Mouse (Mus musculus): ENCODE results near the gene Pop5.

Gene Pop5

DNA sequence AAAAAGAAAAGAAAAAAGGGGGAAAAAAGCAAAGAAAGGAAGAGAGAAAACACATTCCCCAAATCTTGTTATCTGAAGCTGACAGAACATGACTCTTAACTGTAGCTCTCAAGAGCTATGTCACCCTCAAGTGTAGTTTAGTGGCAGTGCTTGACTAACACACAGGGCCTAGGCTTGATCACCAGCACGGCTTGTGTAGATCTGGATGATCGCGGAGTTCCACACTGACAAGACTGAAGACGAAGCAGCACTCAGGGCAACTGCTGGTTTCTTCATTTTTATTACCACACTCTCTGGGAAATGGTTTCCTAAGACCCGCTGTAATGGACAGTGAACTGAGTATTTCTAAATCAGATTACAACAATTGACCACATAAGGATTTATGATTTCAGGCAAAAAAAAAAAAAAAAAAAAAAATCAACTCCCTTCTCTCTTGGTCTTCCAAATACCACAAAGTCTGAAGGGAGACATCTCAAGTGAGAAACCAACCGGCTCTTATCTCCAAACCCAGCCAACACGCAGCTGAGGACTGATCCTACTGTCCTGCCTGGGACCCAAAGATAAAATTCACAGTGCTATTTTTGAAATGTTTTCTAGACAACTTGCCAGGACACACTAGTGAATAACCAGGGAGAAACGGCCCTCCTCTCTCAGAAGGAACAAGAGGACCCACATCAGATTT lies 31.3 kb downstream of the Pop5 start:
- DNase-seq, result no peak

DNA sequence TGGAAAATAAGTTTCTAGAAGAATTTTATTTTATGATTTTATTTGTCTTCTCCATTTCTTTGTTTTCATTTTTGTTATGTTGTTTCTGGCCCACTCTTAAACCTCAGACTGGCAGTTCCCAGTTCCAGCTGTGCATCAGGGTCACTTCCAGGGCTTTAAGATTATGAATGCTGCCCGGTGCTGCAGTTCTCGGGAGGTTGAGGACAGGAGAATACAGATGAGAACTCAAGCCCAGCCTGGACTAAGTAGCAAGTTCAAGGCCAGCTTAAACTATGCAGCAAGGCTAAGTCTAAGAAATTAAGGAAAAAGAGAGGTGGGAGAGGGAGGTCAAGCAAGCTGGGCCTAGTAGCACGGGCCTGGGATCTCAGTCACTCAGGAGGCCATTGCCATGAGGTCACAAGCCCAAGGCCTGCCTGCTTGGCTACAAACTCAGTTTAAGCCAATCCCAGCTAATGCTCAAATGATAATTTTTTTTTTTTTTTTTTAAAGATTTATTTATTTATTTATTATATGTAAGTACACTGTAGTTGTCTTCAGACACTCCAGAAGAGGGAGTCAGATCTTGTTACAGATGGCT lies 31.9 kb downstream of the Pop5 start:
- no peak for DNase-seq

DNA sequence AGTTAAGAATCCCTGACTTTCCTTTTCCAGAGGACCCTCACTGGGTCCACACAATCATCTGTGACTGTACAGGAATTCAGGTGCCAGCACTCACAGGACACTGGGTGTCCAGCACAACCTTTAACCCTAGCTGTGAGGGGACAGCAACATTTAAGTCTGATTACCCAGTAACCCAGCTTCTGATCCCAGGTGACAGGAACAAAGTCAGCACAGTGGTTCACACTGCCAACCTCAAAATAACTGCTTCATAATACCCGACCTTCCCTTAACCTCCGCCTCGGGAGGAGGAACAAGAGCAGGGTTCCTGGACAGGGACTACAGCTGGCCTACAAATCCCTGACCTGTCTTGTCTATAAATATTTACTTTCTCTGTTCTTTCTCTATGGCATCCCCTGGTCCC lies 32.6 kb downstream of the Pop5 start:
- DNase-seq, result no peak

DNA sequence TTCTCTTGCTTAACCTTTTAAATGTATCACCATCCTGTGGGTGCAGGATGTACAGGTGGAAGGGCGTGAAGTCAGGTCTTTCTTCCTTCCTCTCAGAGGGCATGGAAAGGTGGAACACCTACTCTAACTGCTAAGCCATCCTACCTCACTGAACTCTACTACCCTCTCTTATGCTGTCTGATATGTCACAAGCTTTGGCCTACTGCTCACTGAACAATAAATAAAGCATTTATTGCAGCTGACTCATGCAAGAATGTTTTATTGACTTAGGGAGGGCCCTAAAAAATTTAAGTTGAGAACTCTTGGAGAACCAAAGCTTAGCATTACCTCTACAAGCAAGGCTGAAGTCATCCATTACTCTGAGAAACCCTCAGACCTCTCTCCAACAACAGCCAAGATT lies 34.3 kb downstream of the Pop5 start:
- no peak for DNase-seq

DNA sequence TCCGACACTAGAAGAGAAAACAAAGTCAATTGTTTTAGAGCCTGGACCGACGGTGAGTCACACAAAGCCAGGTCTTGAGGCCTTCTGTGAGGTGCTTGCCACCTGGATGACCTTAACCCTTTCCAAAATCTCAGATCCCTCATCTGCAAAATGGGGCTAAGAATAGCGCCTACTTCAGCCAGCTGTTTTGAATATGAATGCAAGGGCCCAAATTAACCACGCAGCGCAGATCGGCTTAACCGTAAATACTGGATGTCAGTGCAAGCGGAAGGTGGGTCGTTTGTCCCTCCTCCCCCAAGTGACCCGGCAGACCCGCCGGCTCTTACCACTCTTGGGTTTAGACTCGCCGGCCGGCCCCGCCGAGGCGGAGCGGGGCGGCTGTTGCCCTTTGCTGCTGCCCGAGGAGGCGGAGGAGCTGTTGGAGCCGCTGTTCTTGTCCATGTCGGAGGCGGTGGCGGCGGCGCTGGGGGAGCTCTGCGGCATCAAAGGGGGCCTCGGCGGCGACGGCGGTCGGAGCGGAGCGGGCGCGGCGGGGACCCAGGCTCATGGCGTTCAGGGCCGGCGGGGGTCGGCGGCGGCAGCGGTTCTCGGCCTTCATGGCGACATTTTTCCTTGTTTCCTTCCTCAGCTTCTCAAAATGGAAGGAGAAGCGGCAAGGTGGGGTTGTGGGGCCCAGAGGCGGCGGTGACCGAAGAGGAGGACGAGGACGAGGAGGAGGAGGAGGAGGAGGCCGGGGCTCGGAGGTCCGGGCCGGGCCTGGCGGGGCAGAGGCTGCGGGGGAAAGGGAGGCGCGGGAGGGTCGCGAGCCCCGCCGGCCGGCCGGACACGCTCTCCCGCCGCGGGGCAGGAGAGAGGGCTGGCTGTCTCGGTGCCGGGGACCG lies 36.5 kb downstream of the Pop5 start:
- no peak for DNase-seq

DNA sequence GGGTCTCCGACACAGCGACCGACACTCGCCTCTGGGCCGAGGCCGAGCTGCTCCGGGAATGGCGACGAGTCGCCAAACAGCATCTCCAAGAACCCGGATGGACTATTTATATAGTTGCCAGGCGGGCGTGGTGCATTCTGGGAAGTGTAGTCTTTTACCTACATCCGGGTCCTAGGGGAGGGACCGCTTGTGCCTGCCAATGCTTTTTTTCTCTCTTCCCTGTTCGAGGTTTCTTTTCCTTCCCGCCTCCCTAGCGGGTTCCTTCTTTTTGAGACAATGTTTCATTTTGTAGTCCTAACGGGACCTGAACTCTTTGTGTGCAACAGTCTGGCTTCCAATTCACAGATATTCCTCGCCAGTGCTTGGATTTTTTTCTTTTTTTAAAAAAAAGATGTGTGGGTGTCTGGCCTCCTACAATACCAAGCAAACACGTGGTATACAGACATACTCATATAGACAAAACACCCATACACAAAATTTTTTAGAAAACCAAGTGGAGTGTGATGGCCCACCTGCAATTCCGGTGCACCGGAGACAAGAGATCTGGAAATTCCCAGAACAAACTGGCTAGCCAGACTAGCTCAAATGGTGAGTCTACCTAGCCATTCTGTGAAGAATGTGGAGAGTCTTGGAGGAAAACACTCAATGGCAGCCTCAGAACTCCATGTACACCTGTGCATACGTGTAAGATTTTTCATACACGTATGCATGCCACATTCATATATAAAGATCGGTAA lies 37.3 kb downstream of the Pop5 start, which contains the start of gene Rnf10:
Gene Rnf10 (minus strand): TSS at position 87 of the 737 bp plus-strand sequence.
- DNase-seq, result peak; percentile 99

DNA sequence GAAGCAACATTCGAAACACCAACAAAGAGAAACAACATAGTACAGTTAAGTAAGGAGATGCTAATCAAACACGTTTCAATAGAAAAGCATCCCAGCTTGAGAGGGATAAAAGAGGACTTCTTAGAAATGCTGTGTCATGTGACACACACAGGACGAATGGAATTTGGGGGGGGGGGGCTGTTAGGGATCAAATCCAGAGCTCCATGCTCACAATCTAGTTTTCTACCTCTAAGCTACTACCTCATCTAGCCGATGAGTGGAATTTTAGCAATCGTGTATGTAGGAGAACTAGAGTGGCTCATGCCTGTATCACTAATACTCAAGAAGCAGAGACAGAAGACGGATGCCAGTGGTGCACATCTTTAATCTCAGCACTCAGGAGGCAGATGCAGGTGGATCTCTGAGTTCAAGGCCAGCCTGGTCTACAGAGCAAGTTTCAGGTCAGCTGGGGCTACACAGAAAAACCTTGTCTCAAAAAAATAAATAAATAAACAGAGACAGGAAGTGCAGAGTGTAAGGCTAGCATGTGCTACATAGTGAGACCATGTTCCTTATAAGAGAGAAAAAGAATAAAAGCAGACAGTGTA lies 38.0 kb downstream of the Pop5 start:
- no peak for DNase-seq

DNA sequence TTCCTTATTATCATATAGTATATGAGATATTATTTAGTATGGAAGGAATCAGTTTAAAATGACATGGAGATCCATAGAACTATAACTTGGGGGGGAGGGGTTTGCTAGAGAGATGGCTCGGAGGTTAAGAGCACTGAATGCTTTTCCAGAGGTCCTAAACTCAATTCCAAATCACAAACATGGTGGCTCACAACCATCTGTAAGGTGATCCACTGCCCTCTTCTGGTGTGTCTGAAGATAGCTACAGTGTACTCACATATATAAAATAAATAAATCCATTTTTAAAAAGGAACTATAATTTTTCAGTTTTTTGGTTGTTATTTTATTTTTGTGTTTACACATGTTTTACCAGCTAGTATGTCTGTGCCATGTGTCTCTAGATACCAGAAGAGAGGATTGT lies 38.7 kb downstream of the Pop5 start:
- DNase-seq, result no peak

DNA sequence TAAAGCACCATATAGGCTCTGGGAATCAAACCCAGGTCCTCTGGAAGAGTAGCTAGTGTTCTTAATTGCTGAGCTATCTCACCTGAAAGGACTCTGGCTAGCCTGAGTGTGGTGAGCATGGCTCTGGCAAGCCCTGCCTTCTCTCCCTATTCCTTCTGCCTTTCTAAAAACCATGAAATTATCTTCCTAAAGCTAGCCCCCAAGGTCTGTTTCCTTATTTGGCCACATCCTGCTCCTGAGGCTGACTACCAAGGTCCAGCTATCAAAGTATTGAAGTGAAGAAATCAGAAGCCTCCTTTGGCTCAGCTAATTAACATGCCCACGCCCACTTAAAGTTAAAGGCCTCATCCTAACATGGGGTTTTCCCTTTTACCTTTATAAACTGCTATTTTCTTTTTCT lies 39.1 kb downstream of the Pop5 start:
- DNase-seq, result no peak

DNA sequence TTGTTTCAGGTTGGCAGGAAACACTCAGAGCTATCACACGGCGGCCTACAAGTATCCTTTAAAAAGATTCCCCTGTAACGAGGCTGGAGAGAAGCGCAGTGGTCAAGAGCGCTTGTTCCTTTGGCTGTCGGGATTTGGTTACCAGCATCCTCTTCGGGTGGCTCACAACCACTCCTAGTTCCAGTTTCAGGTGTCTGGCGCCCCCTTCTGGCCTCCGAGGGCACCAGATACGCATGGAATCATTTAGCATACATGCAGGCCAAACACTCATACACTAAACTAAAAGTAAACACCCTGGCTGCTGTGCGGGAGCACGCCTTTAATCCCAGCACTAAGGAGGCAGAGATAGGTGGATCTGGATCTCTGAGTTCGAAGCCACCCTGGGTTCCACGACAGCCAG lies 40.4 kb downstream of the Pop5 start:
- DNase-seq, result no peak

DNA sequence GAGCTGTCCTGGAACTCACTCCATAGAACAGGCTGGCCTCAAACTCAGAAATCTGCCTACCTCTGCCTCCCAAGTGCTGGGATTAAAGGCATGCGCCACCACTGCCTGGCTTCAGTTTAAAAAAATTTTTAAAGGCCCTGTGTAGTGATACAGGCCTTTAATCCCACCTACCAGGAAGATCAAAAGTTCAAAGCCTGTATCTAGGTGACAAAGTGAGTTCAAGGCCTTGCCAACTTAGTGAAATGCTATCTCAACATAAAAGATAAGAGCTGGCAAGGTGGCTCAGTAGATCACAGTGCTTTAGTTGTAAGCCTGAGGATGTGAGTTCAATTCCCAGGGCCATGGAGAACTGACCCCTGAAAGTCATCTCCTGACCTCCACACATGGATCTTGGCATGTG lies 42.4 kb downstream of the Pop5 start:
- DNase-seq, result no peak

DNA sequence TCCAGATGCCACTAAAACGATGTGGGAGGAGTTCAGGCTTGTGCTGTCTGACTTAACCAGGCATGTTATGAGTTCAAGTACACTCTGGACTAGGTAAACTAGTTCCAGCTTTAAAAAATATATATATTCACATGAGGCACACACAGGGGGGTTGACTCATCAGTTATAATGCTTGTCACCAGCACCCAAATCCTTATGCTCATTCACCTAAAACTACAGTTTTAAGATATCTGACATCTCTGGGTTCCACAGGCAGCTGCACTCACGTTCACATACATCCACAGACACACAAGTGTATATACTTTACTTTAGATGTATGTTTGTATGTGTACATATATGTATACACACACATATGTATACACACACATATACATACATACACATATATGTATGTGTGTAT lies 43.1 kb downstream of the Pop5 start:
- no peak for DNase-seq

DNA sequence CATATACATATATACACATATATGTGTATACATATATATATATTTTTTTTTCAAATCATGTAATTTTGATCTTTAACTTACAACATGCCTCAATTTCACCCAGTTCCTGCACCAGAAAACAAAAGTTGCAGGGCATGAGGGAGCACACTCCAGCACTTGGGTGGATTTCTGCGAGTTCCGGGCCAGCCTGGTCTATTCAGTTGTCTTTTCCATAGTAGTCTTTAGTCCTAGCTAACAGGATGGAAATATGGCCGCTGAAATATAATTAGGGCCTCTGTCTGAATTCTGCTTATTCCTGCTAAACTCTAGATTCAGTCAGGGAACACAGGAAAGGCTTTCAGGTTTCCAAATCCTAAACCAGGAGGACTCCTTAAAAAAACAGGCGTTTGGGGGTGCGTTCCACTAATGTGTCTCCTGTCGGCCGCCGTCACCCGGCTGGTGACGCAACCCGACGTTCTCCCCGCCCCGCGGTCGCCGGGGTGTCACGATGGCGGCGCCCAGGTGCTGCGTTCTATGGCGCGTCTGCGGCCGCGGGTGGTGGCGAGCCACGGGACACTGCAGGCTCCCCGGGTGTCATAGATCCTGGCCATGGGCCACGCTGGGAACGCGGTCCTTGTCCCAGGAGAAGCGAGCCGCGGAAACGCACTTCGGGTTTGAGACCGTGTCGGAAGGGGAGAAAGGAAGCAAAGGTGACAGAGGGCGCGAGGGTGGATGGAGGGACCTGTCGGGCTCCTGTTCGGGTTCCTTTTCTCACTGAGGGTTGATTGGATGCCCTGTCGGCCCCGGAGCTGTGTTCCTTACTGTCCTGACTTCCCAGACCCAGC lies 43.8 kb downstream of the Pop5 start, which contains the start of gene Coq5:
Gene Coq5 (plus strand): TSS at position 441 of the 824 bp plus-strand sequence.
- DNase-seq, result peak; percentile 90

DNA sequence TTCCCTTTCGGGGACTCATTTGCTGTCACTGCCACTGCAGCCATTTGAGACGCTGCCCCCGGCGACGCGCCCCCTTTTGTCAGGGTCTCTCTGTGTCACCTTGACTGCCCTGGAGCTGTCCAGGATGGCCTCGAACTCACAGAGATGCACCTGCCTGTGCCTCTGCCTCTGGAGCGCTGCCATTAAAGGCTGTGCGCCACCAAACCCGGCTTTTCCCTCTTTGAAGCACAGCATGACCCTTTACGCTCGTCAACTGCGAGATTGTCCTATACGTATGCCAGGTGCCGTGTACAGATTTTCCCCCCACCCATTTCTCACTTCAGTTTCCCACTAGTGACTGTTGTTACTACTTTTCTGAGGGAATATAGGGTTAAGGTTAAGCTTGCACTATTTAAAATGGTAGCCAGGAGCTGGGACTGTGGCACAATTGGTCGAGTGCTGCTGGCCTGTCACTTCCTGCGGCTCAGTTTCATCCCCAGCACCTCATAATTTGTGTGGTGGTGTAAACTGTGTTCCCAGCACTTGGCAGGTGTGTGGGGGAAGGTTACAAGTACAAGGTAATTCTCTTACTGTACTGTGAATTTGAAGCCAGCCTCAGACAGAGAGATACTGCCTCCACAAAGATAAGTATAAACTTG lies 44.5 kb downstream of the Pop5 start:
- peak; percentile 43 for DNase-seq

DNA sequence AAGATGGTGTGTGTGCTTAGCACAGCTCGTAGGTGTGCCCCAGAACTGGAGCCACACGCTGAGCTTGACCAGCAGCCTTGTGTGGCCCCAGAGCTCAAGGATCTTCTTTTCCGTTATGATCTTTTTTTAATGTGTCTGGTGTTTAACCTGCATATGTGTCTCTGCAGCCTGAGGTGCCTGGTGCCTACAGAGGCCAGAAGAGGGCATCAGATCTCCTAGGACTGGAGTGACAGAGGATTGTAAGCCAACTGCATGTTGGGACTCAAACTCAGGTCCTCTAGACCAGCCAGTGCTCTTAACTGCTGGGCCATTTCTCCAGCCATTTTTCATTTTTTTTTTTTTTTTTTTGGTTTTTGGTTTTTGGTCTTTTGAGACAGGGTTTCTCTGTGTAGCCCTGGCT lies 49.1 kb downstream of the Pop5 start:
- no peak for DNase-seq

DNA sequence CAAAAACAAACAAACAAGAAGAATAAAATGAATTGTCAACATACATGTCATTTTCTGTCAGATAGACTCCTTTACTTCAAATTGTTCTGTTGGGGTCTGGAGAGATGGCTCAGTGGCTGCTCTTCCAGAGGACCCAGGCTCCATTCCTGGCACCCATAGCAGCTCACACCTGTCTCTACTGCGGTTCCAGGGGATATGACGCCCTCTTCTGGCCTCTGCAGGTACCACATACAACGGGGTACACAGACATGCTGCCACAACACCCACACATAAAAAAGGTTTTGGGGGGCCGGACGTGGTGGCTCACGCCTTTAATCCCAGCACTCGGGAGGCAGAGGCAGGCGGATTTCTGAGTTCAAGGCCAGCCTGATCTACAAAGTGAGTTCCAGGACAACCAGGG lies 58.5 kb downstream of the Pop5 start:
- DNase-seq, result no peak

Data from cerebellum, adult 8-10 months (tissue).